Mouse (Mus musculus) left cerebral cortex, postnatal 14 days (tissue): ENCODE results near the gene Ndufv2. TPM values are rescaled to one million over a fixed set of nuclear protein-coding genes. Genes with fewer than 3 reads are reported as not detected.

Experiments
- DNase-seq, 2 experiments: peaks; one replicate each; pipeline ENCODE4 v3.0.0; 2021 to 2022; ENCODE audit warnings: low spot score in 2 of 2, mixed read lengths in 1 of 2
- intact Hi-C: fragments of 180-260 bp; cut with DNase I; formaldehyde crosslinking; loops from one replicate; pipeline ENCODE4 v1.15.1; 2025
- long read RNA-seq, 2 experiments: library from polyadenylated mRNA; stranded (forward); transcript quantifications; one replicate each; pipeline ENCODE4 v2.0.0; 2021
- total RNA-seq, 2 experiments: library from RNA; stranded (reverse); gene quantifications; 2 replicates each; pipeline ENCODE4 v1.2.3; 2021

The Ndufv2 gene
- 100 to 1,000 TPM; 245 to 262 TPM for total RNA-seq
- long read RNA-seq, experiment 1, transcript Ndufv2-203 (8 exons, 1,697 nt), result major isoform, 259 of 275 reads
- long read RNA-seq, experiment 1, partial matches to known transcripts, result 5 of 275 reads
- long read RNA-seq, experiment 1, other reads (novel, unspliced or antisense), result 11 of 275 reads
- long read RNA-seq, experiment 2, transcript Ndufv2-203 (8 exons, 1,697 nt), result major isoform, 174 of 184 reads
- long read RNA-seq, experiment 2, partial matches to known transcripts, result 4 of 184 reads
- long read RNA-seq, experiment 2, other reads (novel, unspliced or antisense), result 6 of 184 reads

GRCm38 (mm10) chr17:66101380-66102330, at the start of gene Ndufv2:
Gene Ndufv2 (minus strand): TSS chr17:66101559.
- DNase-seq, result peak; percentile 91 to 92
- intact Hi-C loops, result loop anchor here (10.0 kb wide), 2 partner anchors 147 to 487 kb away; partner anchors contain the start of genes Twsg1 and Vapa

GRCm38 (mm10) chr17:66131212-66131611, 29.9 kb upstream of the Ndufv2 start:
- intact Hi-C loops, result no loop called here
- no peak for DNase-seq

- intact Hi-C loops, result no loop called here
- no peak for DNase-seq
These were observed 29.0 kb upstream of the Ndufv2 start for GRCm38 (mm10) chr17:66130371-66130770.

DNA sequence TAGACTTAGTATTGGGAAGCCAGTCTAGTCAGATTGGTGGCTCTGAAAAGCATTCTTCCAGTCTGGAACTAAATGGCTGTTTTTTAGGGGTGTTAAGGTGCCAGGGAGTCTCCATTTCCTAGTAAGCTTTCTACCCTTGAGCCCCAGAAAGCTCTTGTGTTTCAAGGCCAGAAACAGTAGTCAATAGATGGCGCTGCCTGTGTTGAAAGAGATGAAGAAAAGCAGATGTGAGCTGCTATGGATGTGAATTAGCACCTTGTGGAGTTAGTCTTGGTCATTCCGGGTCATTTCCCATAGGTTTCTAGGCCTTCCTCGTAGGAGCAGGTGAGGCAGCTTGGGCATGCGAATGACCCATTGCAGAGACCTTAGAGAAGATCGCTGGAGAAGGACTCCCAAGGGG, 23.9 kb upstream of the Ndufv2 start:
- no peak for DNase-seq
- intact Hi-C loops, result no loop called here

DNA sequence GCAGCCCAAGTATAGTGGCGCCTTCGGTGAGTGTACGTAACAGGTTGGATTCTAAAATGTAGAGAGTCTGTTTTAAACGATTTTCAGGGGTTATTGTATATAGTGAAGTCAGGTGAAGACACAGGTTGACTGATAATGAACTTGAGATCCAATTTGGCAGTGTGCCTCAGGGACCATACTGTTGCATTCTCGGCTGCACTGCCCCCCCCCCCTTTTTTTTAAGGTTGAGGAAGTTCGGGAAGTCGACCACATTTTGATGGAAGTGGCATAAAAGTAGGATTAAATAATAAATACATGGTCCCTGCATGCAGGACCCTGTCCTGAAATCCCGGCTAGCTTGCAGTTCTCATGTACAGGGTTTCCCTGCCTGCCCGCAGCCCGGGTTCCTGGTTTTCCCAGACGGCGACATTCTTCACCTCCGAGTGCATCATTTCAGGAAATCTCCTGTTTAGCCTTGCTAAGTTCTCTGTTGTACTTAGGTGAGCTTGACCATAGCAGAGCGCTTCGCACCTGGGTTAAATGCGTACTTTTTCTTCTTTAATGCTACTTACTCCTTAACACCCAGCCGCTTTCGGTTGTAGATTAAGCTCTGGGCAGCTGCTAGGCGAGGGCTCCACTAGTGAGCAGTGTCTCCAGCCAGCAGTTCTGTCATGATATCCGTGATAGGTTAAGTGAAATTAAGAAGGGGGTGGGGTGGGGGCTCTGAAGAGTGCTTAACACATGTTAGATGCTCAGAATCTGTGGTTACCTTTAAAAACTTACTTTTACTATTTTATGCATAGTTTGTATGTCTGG, 22.7 kb upstream of the Ndufv2 start:
- intact Hi-C loops, result no loop called here
- no peak for DNase-seq

GRCm38 (mm10) chr17:66123066-66123815, 21.9 kb upstream of the Ndufv2 start, which contains the start of gene Ddx11:
Gene Ddx11 (plus strand): TSS chr17:66123520.
- peak; percentile 89 to 93 for DNase-seq
- intact Hi-C loops, result no loop called here

DNA sequence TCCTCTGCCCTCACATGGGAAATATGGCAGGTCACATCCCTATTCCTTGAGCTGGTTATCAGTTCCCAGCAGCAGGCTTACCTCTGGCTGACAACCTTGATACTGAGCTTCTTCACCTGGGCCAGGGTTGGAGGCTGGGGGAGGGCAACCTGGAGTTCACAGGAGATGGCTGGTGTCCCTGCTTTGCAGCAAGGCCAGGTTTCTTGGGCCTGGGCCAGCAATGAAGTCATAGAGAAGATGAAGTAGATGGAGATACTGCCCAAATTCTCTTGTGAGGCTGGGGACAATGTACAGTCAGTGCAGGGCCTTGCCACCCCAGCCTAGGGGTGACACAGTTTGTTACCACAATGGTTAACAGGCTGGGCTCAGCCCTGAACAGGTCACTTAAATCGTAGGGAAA, 19.3 kb upstream of the Ndufv2 start:
- intact Hi-C loops, result no loop called here
- no peak for DNase-seq

DNA sequence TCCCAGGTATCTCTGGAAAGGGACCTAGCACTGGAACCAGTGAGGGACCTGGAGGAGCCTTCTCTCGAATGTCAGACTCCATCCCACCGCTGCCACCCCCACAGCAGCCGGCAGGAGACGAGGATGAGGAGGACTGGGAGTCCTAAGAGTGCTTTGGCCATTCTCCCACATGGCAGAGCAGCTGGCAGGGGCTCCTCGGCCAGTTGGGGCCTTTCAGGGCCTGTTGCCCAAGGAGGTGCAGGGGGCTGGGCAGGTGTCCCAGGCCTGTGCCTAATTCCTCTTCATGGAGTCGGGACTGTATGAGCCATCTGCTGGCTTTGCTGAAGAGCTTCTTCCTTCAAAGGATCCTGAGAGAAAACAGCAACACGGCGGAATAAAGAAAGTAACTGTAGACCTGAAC, 17.6 kb upstream of the Ndufv2 start:
- no peak for DNase-seq
- intact Hi-C loops, result no loop called here

DNA sequence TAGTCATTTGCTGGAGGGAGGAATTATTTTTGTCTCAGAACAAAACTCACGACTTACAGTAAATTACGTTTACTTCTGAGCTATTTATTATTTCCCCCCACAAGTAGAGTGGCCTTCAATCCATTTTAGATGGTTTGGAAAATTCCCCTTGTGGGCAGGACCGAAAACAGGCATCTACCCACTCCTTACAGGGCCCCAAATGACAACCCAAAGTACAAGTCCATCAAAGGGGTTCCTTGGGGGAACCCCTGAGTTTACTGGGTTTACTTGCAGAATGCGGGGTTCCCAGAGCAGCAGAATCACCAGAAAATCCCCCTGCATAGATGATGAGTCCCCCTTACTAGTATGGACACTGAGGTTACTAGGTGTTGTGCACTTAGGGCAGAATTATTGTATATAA, 10.8 kb upstream of the Ndufv2 start:
- intact Hi-C loops, result no loop called here
- no peak for DNase-seq

GRCm38 (mm10) chr17:66111402-66111959, 10.1 kb upstream of the Ndufv2 start, which contains the start of gene Washc1:
Gene Washc1 (plus strand): TSS chr17:66111545.
- DNase-seq, result peak; percentile 87 to 90
- intact Hi-C loops, result no loop called here

- intact Hi-C loops, result no loop called here
- no peak for DNase-seq
These were observed 9.4 kb upstream of the Ndufv2 start for GRCm38 (mm10) chr17:66110746-66111145.

DNA sequence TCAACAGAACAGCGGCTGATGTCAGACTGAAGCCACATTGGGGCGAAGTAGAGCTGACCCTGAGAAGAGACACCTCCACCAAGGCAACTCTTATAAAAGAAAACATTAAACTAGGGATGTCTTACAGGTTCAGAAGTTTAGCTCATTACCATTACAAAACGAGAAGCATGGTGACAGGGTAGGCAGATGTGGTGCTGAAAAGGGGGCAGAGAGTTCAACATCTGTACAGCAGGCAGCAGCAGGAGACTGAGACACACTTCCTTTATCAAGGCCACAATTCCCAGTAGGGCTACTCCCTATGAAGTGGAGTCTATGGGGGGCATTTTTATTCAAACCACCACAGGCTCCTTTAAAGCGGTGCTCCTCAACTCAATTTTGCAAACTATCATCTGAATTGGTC, 6.8 kb upstream of the Ndufv2 start:
- no peak for DNase-seq
- intact Hi-C loops, result loop anchor here (5.0 to 10.0 kb wide), 3 partner anchors 153 to 493 kb away; partner anchors contain the start of genes Twsg1 and Vapa

DNA sequence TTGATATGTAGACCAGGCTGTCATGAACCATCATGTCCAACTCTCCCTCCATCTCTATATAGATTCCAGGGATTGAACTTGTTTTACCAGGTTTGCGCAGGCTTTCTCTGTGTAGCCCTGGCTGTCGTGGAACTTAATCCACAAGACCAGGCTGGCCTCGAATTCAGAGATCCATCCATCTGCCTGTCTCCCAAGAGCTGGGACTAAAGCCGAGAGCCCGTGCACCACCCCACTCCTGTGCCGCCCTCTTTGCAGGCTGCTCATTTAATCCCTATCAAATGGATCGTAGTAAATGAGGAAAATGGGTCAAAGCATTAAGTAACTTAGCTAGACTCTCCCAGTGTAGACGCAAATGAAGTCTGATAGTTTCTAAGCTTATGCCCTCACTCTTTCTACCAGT, 6.1 kb upstream of the Ndufv2 start:
- no peak for DNase-seq
- intact Hi-C loops, result loop anchor here (5.0 to 10.0 kb wide), 3 partner anchors 153 to 493 kb away; partner anchors contain the start of genes Twsg1 and Vapa

DNA sequence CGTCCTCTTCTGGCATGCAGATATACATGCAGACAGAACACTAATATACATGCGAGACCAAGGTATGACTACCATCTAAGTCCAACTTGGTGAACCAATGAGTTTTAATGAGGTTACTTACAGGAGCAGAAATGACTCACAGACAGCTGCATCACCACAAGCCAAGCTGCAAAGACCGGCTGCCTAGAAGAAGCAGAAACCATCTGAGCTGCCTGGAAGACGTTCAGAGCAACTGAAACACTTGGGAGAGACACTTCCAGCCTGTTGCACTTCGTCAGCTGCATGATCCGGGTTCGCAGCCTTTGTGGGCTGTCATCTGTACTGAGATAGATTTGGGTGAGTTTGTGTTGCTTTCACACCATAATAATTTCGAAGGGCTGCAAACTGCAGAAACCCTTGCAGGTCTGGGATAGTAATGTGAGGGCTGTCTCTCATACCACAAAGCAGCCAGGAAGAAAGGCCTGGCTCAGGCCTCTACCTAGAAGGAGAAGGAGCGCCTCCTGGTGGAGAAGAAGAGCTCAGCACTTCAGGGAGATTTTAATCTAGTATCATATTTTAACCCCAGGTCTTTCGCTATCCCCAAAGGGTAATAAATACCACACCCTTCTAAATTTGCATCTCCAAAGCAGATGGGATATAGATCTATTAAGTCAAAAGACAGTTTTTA, 5.4 kb upstream of the Ndufv2 start:
- DNase-seq, result peak; percentile 62 to 63
- intact Hi-C loops, result loop anchor here (5.0 to 10.0 kb wide), 3 partner anchors 152 to 492 kb away; partner anchors contain the start of genes Twsg1 and Vapa

DNA sequence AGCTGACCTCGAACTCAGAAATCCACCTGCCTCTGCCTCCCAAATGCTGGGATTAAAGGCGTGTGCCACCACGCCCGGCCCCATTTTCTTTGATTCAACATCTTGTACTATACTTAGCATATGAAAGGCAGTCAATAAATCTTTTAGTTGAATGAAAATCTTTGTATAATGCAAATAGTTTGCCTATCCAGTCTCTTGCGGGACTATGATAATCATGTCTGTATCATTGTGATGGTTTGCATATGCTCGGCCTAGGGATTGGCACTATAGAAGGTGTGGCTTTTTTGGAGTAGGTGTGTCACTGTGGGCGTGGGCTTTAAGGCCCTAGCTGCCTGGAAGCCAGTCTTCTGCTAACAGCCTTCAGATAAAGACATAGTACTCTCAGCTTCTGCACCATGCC, 2.7 kb upstream of the Ndufv2 start:
- DNase-seq, result no peak
- intact Hi-C loops, result loop anchor here (10.0 kb wide), 2 partner anchors 149 to 489 kb away; partner anchors contain the start of genes Twsg1 and Vapa

- intact Hi-C loops, result loop anchor here (10.0 kb wide), 2 partner anchors 146 to 486 kb away; partner anchors contain the start of genes Twsg1 and Vapa
- no peak for DNase-seq
These were observed 586 bp downstream of the Ndufv2 start for GRCm38 (mm10) chr17:66100566-66101379.

GRCm38 (mm10) chr17:66092664-66093063, 8.7 kb downstream of the Ndufv2 start:
- intact Hi-C loops, result no loop called here
- no peak for DNase-seq
